Mouse (Mus musculus) spleen, adult 2 months (tissue): ENCODE data around the gene Enho.

ENCODE experiments used
- CTCF ChIP-seq: fragments of 200-500 bp; IDR thresholded peaks from 2 replicates; pipeline ENCODE4 v1.5.1; 2011; ENCODE audit warnings: mild to moderate bottlenecking, inconsistent platforms; ENCODE audit not compliant: insufficient read depth, insufficient read length, insufficient replicate concordance; ENCODE audit errors: extremely low read depth
- POLR2A ChIP-seq: fragments of 200-500 bp; IDR thresholded peaks from 2 replicates; pipeline ENCODE4 v1.6.1; 2011; ENCODE audit warnings: low read depth, low read length, inconsistent platforms

DNA sequence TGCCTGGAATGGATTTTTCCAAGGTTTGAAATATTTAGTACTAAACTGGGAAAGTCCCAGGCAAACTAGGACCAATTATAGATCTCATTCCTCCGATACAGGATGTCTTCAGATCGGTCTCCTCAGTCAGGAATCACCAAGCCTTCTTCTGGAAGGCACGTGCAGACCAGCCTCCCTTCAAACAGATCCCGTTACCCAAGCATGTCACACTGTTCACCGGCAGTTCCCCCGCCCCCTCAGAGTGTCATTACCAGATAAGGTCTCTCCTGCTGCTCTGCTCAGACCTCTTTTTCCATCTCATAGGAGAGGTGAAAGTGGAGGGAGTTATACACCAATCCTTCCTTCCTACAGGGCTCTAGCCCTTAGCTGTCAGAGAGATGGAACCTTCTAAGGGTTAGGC lies 13.6 kb upstream of the Enho start:
- no peak for TF ChIP-seq POLR2A
- no peak for TF ChIP-seq CTCF
